Mouse (Mus musculus) cerebellum, adult 2 months (tissue): ENCODE data around the gene Phf21b. TPM values are rescaled to one million over a fixed set of nuclear protein-coding genes. Genes with fewer than 3 reads are reported as not detected.

Source experiments
- DNase-seq, 2 experiments: peaks; one replicate each; pipeline ENCODE4 v3.0.0; 2021
- H3K27ac ChIP-seq: fragments of 200-500 bp; 2 replicates; pipeline ENCODE4 v1.5.1; 2012; ENCODE audit warnings: low read length, control low read depth, inconsistent platforms; ENCODE audit not compliant: insufficient read depth
- H3K27me3 ChIP-seq: fragments of 200-500 bp; 2 replicates; pipeline ENCODE4 v1.6.1; 2012; ENCODE audit warnings: inconsistent platforms, mild to moderate bottlenecking, low read length, moderate library complexity; ENCODE audit not compliant: control insufficient read depth, insufficient read depth
- H3K4me1 ChIP-seq: fragments of 200-500 bp; 2 replicates; pipeline ENCODE4 v1.6.1; 2011; ENCODE audit warnings: low read length; ENCODE audit not compliant: control insufficient read depth, insufficient read depth
- H3K4me3 ChIP-seq: fragments of 200-500 bp; replicated peaks from 2 replicates; pipeline ENCODE3; 2011; ENCODE audit warnings: mild to moderate bottlenecking, low read depth, low read length, control low read depth; ENCODE audit not compliant: insufficient read depth
- CTCF ChIP-seq: fragments of 200-500 bp; IDR thresholded peaks from 2 replicates; pipeline ENCODE4 v1.5.1; 2011; ENCODE audit warnings: low read depth, mild to moderate bottlenecking, control low read depth, low read length, moderate library complexity, borderline replicate concordance; ENCODE audit not compliant: insufficient read depth
- POLR2A ChIP-seq: fragments of 200-500 bp; IDR thresholded peaks from 2 replicates; pipeline ENCODE4 v1.6.1; 2011; ENCODE audit warnings: low read length, control low read depth, borderline replicate concordance; ENCODE audit not compliant: insufficient read depth
- WGBS: fragments of 180-500 bp; shearing (Covaris S2); methylation state at CpG from one replicate; pipeline ENCODE4 v1.1.7; 2018; 5-methylcytosine and 5-hydroxymethylcytosine counted together
- polyA plus RNA-seq: library from polyadenylated mRNA; depleted of rRNA; stranded (reverse); fragments of >200 nt; gene quantifications from 2 replicates; pipeline ENCODE4 v1.2.3, GENCODE M21; 2012

The Phf21b gene
- polyA plus RNA-seq, 1 experiment, result 36.5 TPM

GRCm38 (mm10) chr15:84803685-84804084, 52.2 kb downstream of the Phf21b start:
- WGBS, result 28% methylated on average over 3 of the region's 3 CpGs
- no peak overlapping the region for H3K27ac ChIP-seq
- peaks cover 2% of the 10 kb centered on the region for H3K4me1 ChIP-seq
- DNase-seq, result peak; percentile 71 to 83
- H3K4me3 ChIP-seq, result no peak overlapping the region
- no peak for TF ChIP-seq POLR2A
- TF ChIP-seq CTCF, result peak; percentile 83
- no peaks in the 10 kb centered on the region for H3K27me3 ChIP-seq

DNA sequence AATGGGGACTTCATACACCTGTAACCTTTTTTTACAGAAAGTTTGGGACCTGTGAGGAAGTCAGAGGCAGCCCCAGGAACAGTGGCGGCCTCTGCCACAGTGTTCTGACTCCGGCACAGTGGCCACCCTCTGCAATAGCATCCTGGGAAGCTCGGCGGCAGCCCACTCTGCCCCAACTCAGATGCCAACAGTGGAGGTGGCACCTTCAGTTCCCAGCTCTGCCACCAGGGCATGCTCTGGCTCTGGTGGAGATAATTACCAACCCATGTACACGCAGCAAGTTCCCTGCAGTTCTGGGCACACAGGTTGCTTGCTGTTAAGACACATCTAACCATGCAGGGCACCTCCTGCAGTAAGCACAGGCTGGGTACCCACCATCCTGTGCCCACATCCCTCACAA, 55.7 kb downstream of the Phf21b start:
- TF ChIP-seq POLR2A (no peak), CTCF (peak; percentile 85)
- 29% methylated on average over 5 of the region's 5 CpGs for WGBS
- Histone ChIP-seq H3K4me3 (no peak overlapping the region), H3K27ac (no peak overlapping the region), H3K27me3 (no peaks in the 10 kb centered on the region), H3K4me1 (peaks cover 2% of the 10 kb centered on the region; the same call in 1 of the 2 replicates)
- peak; percentile 52 to 61 for DNase-seq

DNA sequence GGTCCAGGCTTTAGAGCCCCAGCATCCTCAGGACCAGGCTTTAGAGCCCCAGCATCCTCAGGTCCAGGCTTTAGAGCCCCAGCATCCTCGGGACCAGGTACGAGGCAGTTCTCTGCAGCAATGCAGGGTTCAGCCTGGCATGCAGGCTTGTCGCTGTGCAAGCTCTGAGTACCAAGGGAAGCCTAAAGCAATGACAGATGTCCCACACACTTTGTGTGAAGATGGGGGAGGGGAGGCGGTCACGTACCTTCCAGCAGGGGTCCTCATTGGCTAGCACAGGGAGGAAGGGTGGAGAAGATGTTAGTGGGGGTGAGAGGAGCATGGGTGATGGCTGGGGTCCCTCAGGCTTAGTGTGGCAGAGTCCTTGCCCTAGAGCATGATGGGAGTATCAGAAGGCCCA, 62.2 kb downstream of the Phf21b start:
- TF ChIP-seq CTCF (no peak), POLR2A (no peak)
- no peaks in the 10 kb centered on the region for H3K4me1 ChIP-seq
- DNase-seq, result no peak
- no peaks in the 10 kb centered on the region for H3K27me3 ChIP-seq
- H3K4me3 ChIP-seq, result no peak overlapping the region
- WGBS, result 42% methylated on average over 5 of the region's 5 CpGs
- no peak overlapping the region for H3K27ac ChIP-seq

DNA sequence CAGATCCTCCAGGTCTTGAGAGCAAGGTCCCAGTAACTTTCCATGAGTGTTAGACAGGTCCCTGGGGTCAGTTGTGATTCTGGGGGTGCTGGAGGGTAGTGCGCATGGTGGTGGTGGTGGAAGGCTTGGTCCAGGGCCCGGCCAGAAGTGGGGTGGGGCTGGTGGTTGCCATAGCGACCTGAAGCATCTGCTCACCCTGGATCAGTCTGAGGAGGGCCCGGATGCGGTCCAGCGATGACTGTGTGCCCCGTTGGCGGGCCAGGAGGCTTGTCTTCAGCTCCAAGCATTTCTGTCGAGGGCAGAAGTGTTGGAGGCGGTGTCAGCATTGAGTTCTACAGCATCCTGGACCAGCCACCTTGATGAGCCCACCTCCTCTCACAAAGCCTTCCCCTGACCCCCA, 68.7 kb downstream of the Phf21b start:
- Histone ChIP-seq H3K4me1 (no peaks in the 10 kb centered on the region), H3K27ac (no peak overlapping the region), H3K4me3 (no peak overlapping the region), H3K27me3 (no peaks in the 10 kb centered on the region)
- DNase-seq, result no peak
- TF ChIP-seq CTCF (no peak), POLR2A (no peak)
- WGBS, result 40% methylated on average over 10 of the region's 10 CpGs

GRCm38 (mm10) chr15:84784812-84785211, 71.0 kb downstream of the Phf21b start:
- no peak for TF ChIP-seq POLR2A
- no peak for TF ChIP-seq CTCF
- WGBS, result 93% methylated on average over 16 of the region's 16 CpGs
- Histone ChIP-seq H3K4me1 (no peaks in the 10 kb centered on the region), H3K27ac (no peak overlapping the region), H3K27me3 (no peaks in the 10 kb centered on the region), H3K4me3 (no peak overlapping the region)
- no peak for DNase-seq

DNA sequence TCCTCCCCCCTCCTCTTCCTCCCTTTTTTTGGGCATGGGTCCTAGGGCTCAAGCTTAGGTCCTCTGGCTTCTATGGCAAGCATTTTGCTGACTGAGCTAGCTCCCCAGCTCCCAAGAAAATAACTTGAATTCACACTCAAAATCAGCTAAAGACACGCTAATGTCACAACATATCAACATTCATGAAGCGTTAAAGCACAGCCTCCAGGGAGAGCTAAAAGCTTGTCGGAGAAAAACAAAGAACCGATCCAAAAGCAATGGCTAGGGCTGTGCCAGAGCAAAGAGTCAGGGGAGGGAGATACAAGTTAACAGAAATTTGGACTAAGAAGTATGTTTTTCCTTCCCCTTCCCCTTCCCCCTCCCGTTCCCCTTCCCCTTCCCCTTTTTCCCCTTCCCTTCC, 77.3 kb downstream of the Phf21b start:
- no peaks in the 10 kb centered on the region for H3K4me1 ChIP-seq
- TF ChIP-seq CTCF (no peak), POLR2A (no peak)
- H3K4me3 ChIP-seq, result no peak overlapping the region
- no peak overlapping the region for H3K27ac ChIP-seq
- 14% methylated on average over 5 of the region's 5 CpGs for WGBS
- no peaks in the 10 kb centered on the region for H3K27me3 ChIP-seq
- DNase-seq, result no peak

DNA sequence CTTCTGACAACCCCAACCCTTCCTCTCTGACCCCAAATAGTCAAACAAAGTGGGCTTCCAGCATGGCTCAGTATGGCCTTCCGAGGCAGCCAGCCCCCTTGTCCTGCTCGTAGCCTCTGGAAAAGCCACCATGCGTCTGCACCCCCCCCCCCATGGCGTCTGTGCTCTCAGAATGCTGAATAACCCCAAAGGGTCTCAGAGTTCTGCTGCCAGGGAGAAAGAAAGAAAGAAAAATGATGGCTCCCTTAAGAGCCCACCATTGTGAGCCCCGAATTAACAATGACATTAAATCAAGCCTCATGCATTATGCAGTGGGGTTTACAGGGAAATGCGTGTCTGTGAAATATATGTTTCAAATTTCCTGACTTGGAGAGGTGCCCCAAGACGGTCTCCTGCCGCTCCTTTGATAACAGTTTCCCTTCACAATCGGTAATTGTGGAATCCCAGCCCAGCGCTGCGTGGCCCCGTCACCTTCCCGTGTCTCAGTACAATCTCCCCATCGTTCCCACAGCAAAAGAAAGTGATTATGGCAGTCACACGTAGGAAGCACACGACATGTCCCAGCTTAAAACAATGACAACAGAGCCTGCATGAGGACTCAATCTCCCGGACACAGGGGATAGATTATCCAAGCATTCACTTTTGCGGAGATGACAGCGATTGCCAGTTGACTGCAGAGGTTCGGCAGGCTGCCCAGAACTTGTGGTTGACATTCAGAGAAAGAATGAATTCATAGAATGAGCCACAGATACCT, 80.3 kb downstream of the Phf21b start:
- Histone ChIP-seq H3K27me3 (no peaks in the 10 kb centered on the region), H3K4me3 (peak overlapping the region; percentile 17), H3K4me1 (peaks cover 4% of the 10 kb centered on the region; the same call in 1 of the 2 replicates), H3K27ac (no peak overlapping the region)
- 6% methylated on average over 20 of the region's 20 CpGs for WGBS
- DNase-seq, result no peak
- no peak for TF ChIP-seq POLR2A
- no peak for TF ChIP-seq CTCF

- H3K27ac ChIP-seq, result no peak overlapping the region
- H3K4me3 ChIP-seq, result no peak overlapping the region
- TF ChIP-seq CTCF, result peak; percentile 70
- no peak for TF ChIP-seq POLR2A
- DNase-seq, result peak; percentile 35 to 42
- 37% methylated on average over 21 of the region's 21 CpGs for WGBS
- peaks cover 4% of the 10 kb centered on the region; the same call in 1 of the 2 replicates for H3K4me1 ChIP-seq
- H3K27me3 ChIP-seq, result no peaks in the 10 kb centered on the region
Observed at GRCm38 (mm10) chr15:84772191-84773111, 83.4 kb downstream of the Phf21b start.
